Mouse (Mus musculus): Measurements from ENCODE around the gene Mrpl54.

GRCm38 (mm10) chr10:81236471-81237268, 30.1 kb downstream of the Mrpl54 start:
- TF ChIP-seq SMC3 (IDR thresholded peaks at IDR 0.05; ENCODE audit: low read depth, low read length) (no peak), BHLHE40 (IDR thresholded peaks at IDR 0.05; ENCODE audit: borderline replicate concordance, low read depth, low read length) (no peak), ETS1 (IDR thresholded peaks at IDR 0.05; ENCODE audit: low read depth, low read length) (no peak), CTCF (IDR thresholded peaks at IDR 0.05 in 2 of 3, conservative IDR thresholded peaks at IDR 0.05 in 1 of 3; ENCODE audit: control insufficient read depth in 1 of 3, insufficient read depth in 1 of 3, low read depth in 2 of 3, low read length in 3 of 3, poor library complexity in 1 of 3, severe bottlenecking in 1 of 3) (no peak), EP300 (IDR thresholded peaks at IDR 0.05; ENCODE audit: low read depth in 1 of 2, low read length in 2 of 2) (no peak), GATA1 (IDR thresholded peaks at IDR 0.05; ENCODE audit: low read depth, low read length) (no peak)

All from MEL (cell line).